8 mouse cellular contexts compared by ENCODE assay signal in the genomic region with DNA sequence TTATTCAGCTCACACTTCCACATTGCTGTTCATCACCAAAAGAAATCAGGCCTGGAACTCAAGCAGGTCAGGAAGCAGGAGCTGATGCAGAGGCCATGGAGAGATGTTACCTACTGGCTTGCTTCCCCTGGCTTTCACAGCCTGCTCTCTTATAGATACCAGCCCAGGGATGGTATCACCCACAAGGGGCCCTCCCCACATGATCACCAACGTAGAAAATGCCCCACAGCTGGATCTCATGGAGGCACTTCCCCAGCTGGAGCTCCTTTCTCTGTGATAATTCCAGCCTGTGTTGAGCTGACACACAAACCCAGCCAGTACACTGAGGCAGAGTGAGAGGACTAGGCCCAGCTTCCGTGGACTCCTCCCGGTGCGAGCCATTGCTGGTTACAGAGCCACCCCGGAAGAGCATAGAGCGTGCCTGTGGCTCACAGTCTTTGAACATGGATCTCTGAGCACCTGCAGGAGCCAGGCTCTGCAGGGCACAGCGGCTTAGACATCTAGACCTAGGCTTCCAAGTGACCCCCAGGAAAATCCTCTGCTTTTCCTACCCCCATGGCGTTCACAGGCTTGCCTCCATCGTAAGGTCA. TPM values are rescaled to one million over a fixed set of nuclear protein-coding genes. Genes with fewer than 3 reads are reported as not detected.
DNase-seq lines count a peak whose midpoint lies in the region; ATAC-seq and TF ChIP-seq lines count a peak whose summit lies in the region.

No protein-coding gene starts in this region.

- H3K4me2 ChIP-seq in heart, embryonic 13.5 days, result no peak overlapping the region
- H3K4me2 ChIP-seq in liver, embryonic 13.5 days, result no peak overlapping the region

- no peaks in the 10 kb centered on the region for H3K36me3 ChIP-seq in heart, embryonic 13.5 days
- no peaks in the 10 kb centered on the region for H3K36me3 ChIP-seq in spleen, adult 2 months (ENCODE audit: control insufficient read depth, insufficient read depth, low read length)
- H3K36me3 ChIP-seq in liver, embryonic 13.5 days, result no peaks in the 10 kb centered on the region

- no peak for ATAC-seq in heart, embryonic 13.5 days (ENCODE audit: extremely low read depth, insufficient number of reproducible peaks, low FRiP score, low TSS enrichment)
- no peak for ATAC-seq in liver, embryonic 13.5 days (ENCODE audit: low read depth)

- H3K4me3 ChIP-seq in heart, embryonic 13.5 days, result no peak overlapping the region
- H3K4me3 ChIP-seq in spleen, adult 2 months (ENCODE audit: extremely low read depth, insufficient read depth, insufficient read length), result 0 out of 2 replicates have a peak overlapping the region, but pooled peaks have one; percentile 7
- no peak overlapping the region for H3K4me3 ChIP-seq in liver, embryonic 13.5 days (replicated peaks)

- H3K9ac ChIP-seq in heart, embryonic 13.5 days, result 0 out of 2 replicates have a peak overlapping the region, but pooled peaks have one; percentile 11
- peak overlapping the region; percentile 2; the same call in 1 of the 2 replicates for H3K9ac ChIP-seq in liver, embryonic 13.5 days

- no peak for TF ChIP-seq POLR2A in spleen, adult 2 months (IDR thresholded peaks at IDR 0.05; ENCODE audit: low read depth, low read length)

- TF ChIP-seq CTCF in spleen, adult 2 months (IDR thresholded peaks at IDR 0.05; ENCODE audit: extremely low read depth, insufficient read depth, insufficient read length, insufficient replicate concordance), result no peak

- WGBS in heart, embryonic 13.5 days, result 74% methylated on average over 9 of the region's 9 CpGs
- 54% methylated on average over 9 of the region's 9 CpGs for WGBS in spleen, adult 2 months
- WGBS in liver, embryonic 13.5 days (ENCODE audit: insufficient replicate concordance), result 53% methylated on average over 9 of the region's 9 CpGs

- H3K27me3 ChIP-seq in heart, embryonic 13.5 days (replicated peaks), result no peaks in the 10 kb centered on the region
- H3K27me3 ChIP-seq in spleen, adult 2 months (ENCODE audit: control insufficient read depth, insufficient read depth, low read length), result no peaks in the 10 kb centered on the region
- H3K27me3 ChIP-seq in liver, embryonic 13.5 days, result no peaks in the 10 kb centered on the region

- peak overlapping the region; percentile 72 for H3K27ac ChIP-seq in heart, embryonic 13.5 days (replicated peaks)
- H3K27ac ChIP-seq in spleen, adult 2 months (ENCODE audit: insufficient read depth, low read length), result peak overlapping the region; percentile 67
- H3K27ac ChIP-seq in liver, embryonic 13.5 days, result peak overlapping the region; percentile 67

- no peaks in the 10 kb centered on the region for H3K9me3 ChIP-seq in heart, embryonic 13.5 days
- H3K9me3 ChIP-seq in liver, embryonic 13.5 days (replicated peaks), result no peaks in the 10 kb centered on the region

- DNase-seq in heart, adult 9 months (ENCODE audit: low spot score in 2 of 2), result no peak
- no peak for DNase-seq in spleen, adult 2 months (ENCODE audit: low read depth in 1 of 2, low spot score in 2 of 2)
- no peak for DNase-seq in spleen, postnatal 36 days (ENCODE audit: low spot score in 2 of 2)
- no peak for DNase-seq in liver, embryonic 13.5 days
- peak; percentile 53 for DNase-seq in thymus, postnatal 4 days
- no peak for DNase-seq in left cerebral cortex, adult 11 months (ENCODE audit: low spot score)
- no peak for DNase-seq in adipocyte (ENCODE audit: low spot score)

- peaks cover 20% of the 10 kb centered on the region for H3K4me1 ChIP-seq in heart, embryonic 13.5 days
- peaks cover 8% of the 10 kb centered on the region; the same call in 1 of the 2 replicates for H3K4me1 ChIP-seq in spleen, adult 2 months (ENCODE audit: control insufficient read depth, insufficient read depth, insufficient read length)
- H3K4me1 ChIP-seq in liver, embryonic 13.5 days (replicated peaks), result peaks cover 36% of the 10 kb centered on the region

RNA-seq across cellular contexts. Expression of a gene that starts 49.7 kb away (rescaled TPM):
- polyA plus RNA-seq in heart, embryonic 13.5 days (2015; fragmentation: Nextera tagmentation; extraction: Ambion mirVana), result 17.2 and 17.6 TPM in 2 replicates
- 56.4 and 67.8 TPM in 2 replicates for polyA plus RNA-seq in spleen, adult 2 months (2012; rRNA removed)
- 3.6 and 3.9 TPM in 2 replicates for polyA plus RNA-seq in liver, embryonic 13.5 days (2015; fragmentation: Nextera tagmentation; extraction: Ambion mirVana)
